Mouse (Mus musculus): ENCODE results near the gene Ryr2.

DNA sequence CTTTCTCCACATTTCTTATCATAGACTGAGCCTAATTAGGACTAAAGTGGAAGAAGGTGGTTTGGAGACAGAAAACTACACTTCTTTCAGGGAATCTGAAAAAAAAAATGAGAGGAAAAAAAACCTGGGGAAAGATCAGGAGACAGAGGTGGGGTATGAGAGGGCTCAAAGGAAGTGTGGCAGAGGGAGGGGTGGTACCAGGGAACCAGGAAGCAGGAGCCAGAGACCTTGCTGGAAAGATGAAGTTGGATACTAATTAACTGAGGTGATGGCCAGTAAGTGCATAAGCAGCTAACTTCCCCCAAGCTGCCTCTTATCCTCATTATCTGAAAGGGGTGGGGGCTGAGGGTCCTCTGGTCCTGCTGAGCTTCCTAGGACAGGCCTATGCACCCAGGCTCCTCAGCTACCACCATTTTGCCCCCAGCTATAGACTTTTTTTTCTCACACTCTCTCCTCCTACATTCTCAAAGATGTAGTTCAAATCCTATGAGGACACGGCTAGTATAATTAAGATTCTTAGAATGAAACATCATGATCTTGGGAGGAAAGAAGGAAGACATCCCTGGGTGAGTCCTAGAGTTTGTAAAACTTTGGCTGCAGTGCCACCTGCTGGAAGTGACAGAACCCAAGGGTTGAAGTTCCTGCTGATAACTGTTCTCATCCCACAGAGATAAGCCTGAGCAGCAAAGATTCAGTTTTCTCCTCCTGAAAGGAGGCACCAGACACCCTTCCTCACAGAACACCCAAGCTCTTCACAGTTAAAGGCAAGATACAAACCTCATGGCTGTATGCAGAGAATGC is 543.3 kb downstream of the Ryr2 start:
- TF ChIP-seq CTCF (IDR thresholded peaks at IDR 0.05) (peak; percentile 74), POLR2A (IDR thresholded peaks at IDR 0.05; ENCODE audit: insufficient read depth, low read depth, low read length) (no peak), EP300 (IDR thresholded peaks at IDR 0.05; ENCODE audit: insufficient read depth, low read depth, low read length) (no peak)
